Mouse (Mus musculus) Patski (cell line): ENCODE results near the gene Ercc6l. TPM values are rescaled to one million over a fixed set of nuclear protein-coding genes. Genes with fewer than 3 reads are reported as not detected.
A peak's percentile ranks its signal among the peaks of the same experiment; 100 is the strongest.

Source experiments
- ATAC-seq: fragments of 100-300 bp; one replicate; pipeline ENCODE4 v1.8.0; 2021
- CTCF ChIA-PET: fragments of 350-600 bp; sonication (Branson Sonifier 250); formaldehyde crosslinking; loops from one replicate; lab custom pipeline; 2022; ENCODE audit warnings: inconsistent platforms; lab: Charles Lee
- POLR2A ChIA-PET: fragments of 350-600 bp; sonication (Branson Sonifier 250); formaldehyde crosslinking; loops from one replicate; lab custom pipeline; 2022; ENCODE audit warnings: antibody characterized with exemption, inconsistent platforms; lab: Charles Lee
- DNase-seq: peaks from one replicate; pipeline ENCODE4 v3.0.0-alpha.2; 2011; ENCODE audit warnings: low read depth, low spot score
- H3K27me3 ChIP-seq: fragments of 371-371 bp; one replicate; pipeline ENCODE4 v1.5.1; 2021
- CTCF ChIP-seq: fragments of 100-300 bp; IDR thresholded peaks from one replicate; pipeline ENCODE4 v1.5.1; 2021
- in situ Hi-C: fragments of 300-500 bp; cut with MboI; formaldehyde crosslinking; loops from 3 replicates; pipeline ENCODE4 v1.11.1; 2018; ENCODE audit warnings: low pct_unique_long_range_greater_than_20kb, mixed read lengths
- polyA plus RNA-seq: library from polyadenylated mRNA; unstranded; gene quantifications from one replicate; pipeline ENCODE4 v1.2.3, GENCODE M21; 2021

Ercc6l gene
- polyA plus RNA-seq, 1 experiment from 2014 or later = 5.7 TPM

DNA sequence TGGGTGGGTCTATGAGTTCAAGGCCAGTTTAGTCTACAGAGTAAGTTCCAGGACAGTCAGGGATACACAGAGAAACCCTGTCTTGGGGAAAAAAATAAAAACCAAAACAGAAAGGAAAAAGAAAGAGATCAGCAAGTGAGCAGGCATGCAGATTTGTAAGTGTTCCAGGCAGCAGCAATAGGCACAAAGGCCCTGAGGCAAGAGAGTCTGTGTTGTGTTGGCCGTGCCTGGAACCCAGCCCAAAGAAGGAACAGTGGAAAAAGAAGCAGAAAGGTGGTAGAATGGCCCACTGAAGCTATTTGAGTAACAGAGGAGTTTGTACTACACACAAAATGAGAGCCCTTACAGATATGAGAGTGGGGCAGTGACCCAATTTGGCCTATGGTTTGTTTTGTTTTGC, 12.8 kb upstream of the Ercc6l start:
- in situ Hi-C loops = no loop called here
- no peak for ATAC-seq
- POLR2A ChIA-PET = no interaction called here

DNA sequence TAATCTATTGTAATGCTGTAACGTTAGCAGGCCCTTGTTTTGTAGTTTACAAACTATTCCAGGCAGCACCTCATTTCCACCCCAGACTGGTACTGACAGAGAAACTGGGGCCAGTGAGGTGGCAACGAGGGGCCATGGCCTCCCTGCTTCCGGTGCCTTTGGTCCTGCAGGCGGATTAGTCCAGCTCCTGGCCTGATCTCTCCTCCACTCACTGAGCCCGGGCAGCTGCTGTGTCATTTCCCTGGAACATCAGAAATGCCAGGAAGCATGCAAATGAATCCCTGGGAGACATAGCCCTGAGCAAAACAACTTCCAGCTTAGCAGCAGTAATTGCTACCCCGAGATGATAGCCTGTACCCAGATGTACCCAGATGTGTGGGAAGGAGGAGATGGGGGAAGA, 10.1 kb upstream of the Ercc6l start:
- in situ Hi-C loops = no loop called here
- ChIA-PET POLR2A (interaction anchor here (1.2 kb wide), 1 partner anchor 22 kb away, joined by 4 read pairs; the partner anchor contains the start of gene Rps4x), CTCF (no interaction called here)
- peaks cover 3% of the 10 kb centered on the region for H3K27me3 ChIP-seq
- TF ChIP-seq CTCF = no peak
- DNase-seq (no peak), ATAC-seq (peak; percentile 35)

More for the DNA sequence above, 12.8 kb upstream of the Ercc6l start:
- peaks cover 10% of the 10 kb centered on the region for H3K27me3 ChIP-seq
- TF ChIP-seq CTCF = no peak
- DNase-seq = no peak
- CTCF ChIA-PET = no interaction called here

DNA sequence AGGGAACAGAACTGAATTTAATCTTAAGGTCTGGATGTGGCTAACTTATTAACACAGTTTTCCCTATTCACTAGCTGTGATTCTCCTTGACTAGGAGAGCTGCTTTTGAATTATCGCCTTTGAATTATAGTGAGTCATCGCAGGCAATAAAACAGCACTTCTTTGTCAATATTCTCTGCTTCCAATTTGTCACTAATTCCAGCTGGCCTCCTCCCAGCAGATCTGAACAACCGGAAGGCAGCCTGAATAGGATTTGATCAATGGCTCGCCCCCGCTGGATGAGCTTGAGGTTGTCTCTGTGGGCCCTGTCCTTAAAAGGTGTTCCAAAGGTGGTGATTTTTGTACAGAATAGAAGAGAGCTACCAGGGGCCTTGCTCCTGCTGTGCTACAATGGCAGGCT, 9.6 kb upstream of the Ercc6l start:
- ChIA-PET POLR2A (interaction anchor here (1.2 kb wide), 1 partner anchor 22 kb away, joined by 4 read pairs; the partner anchor contains the start of gene Rps4x), CTCF (no interaction called here)
- DNase-seq (no peak), ATAC-seq (no peak)
- in situ Hi-C loops = no loop called here
- peaks cover 3% of the 10 kb centered on the region for H3K27me3 ChIP-seq
- TF ChIP-seq CTCF = no peak

DNA sequence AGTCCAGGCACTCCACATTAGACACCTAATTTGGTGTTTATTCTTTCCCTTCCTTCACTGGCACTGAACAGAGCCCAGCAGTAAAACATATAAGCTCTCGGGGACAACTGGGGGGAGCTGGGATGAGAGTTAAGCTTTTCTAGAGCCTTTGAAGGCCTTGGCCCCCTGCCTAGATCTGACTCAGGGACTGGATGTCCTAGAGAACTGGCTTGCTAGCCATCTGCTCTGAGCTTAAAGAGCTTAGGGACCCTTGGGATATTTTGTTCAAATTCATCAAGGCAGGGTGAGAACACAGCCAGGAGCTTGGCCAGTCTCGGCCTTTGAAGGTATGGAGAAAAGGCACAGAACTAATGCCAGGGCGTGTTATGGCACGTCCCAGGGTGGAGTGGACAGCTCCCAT, 6.6 kb upstream of the Ercc6l start:
- ATAC-seq (no peak), DNase-seq (no peak)
- TF ChIP-seq CTCF = no peak
- ChIA-PET POLR2A (no interaction called here), CTCF (interaction anchor here (1.0 to 1.4 kb wide), 2 partner anchors 8 to 25 kb away, joined by 3 to 4 read pairs; partner anchors contain the start of gene Rps4x)
- H3K27me3 ChIP-seq = peaks cover 3% of the 10 kb centered on the region
- in situ Hi-C loops = no loop called here

DNA sequence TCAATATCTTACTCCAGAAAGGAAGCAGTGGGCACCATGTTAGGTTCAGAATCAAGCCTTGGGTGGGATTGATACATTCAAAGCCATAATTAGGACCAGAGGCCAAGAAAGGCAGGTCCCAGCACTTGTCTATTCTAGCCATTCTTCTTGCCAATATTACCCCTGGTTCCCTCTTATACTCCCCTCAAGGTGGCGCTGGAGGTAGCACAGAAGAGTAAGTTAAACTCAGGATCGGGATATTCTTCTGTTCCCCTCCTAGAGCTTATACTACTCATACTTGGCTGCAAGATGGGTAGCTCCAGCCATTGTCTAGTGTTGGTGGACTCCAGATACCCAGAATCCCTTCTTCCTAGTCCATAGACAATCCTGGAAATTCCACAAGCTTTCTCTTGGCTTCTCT, 6.2 kb upstream of the Ercc6l start:
- H3K27me3 ChIP-seq = peaks cover 3% of the 10 kb centered on the region
- no peak for ATAC-seq
- no peak for DNase-seq
- in situ Hi-C loops = no loop called here
- POLR2A ChIA-PET = no interaction called here
- TF ChIP-seq CTCF = no peak
- CTCF ChIA-PET = interaction anchor here (1.0 to 1.4 kb wide), 2 partner anchors 9 to 26 kb away, joined by 3 to 4 read pairs; partner anchors contain the start of gene Rps4x

DNA sequence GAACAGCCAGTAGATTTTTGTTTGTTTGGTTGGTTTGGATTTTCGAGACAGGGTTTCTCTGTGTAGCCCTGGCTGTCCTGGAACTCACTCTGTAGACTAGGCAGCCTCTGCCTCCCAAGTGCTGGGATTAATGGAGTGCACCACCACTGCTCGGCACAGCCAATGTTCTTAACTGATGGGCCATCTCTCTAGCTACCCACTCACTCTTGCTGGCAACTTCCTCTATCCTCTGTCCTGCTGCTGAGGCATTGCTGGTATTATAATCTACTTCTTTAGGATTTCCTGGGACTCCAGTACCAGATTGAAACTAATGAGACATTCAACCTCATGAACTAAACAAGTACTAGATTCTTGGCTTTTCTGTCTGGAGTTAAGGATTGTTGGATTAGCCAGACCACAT, 3.6 kb upstream of the Ercc6l start:
- DNase-seq (no peak), ATAC-seq (no peak)
- ChIA-PET CTCF (no interaction called here), POLR2A (no interaction called here)
- peaks cover 3% of the 10 kb centered on the region for H3K27me3 ChIP-seq
- in situ Hi-C loops = no loop called here
- TF ChIP-seq CTCF = no peak

DNA sequence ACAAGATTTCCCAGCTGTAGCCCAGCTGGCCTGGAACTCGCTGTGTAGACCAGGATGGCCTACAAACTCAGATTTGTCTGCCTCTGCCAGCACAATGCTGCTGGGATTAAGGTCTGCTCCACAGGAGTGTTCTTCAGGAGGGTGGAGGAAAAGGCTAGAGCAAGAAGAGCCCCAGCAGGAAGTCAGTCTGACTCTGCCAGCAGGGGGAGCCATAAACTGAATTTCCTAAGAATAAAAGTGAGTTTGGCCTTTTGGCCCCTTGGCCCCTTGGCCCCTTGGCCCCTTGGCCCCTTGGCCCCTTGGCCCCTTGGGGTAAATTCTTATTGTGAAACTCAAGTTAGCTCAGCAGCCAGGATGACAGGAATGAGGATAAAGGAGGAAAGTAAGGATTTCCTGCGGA, 2.9 kb upstream of the Ercc6l start:
- CTCF ChIA-PET = no interaction called here
- POLR2A ChIA-PET = no interaction called here
- peak; percentile 68 for TF ChIP-seq CTCF
- in situ Hi-C loops = loop anchor here (10.0 kb wide), 1 partner anchor 195 kb away; no protein-coding TSS in a partner anchor
- ATAC-seq = no peak
- H3K27me3 ChIP-seq = peaks cover 1% of the 10 kb centered on the region
- no peak for DNase-seq

DNA sequence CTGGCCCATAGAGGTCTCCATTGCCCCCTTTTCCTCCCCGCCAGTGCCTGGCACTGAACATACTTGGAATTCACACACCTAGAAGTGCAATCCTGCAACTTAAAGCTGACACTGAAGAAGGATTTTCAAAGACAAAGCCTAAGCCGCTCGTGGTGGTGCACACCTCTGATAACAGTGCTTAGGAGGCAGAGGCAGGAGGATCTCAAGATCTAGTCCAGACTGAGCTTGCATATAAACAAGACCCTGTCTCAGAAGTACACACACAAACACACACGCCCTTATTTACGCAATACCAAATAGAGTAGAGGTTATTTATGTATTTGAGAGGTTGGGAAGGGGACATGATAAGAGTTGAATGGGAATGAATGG, 516 bp upstream of the Ercc6l start:
- POLR2A ChIA-PET = no interaction called here
- H3K27me3 ChIP-seq = no peaks in the 10 kb centered on the region
- in situ Hi-C loops = loop anchor here (10.0 kb wide), 1 partner anchor 193 kb away; no protein-coding TSS in a partner anchor
- CTCF ChIA-PET = no interaction called here
- DNase-seq = no peak
- no peak for ATAC-seq
- TF ChIP-seq CTCF = peak; percentile 29

DNA sequence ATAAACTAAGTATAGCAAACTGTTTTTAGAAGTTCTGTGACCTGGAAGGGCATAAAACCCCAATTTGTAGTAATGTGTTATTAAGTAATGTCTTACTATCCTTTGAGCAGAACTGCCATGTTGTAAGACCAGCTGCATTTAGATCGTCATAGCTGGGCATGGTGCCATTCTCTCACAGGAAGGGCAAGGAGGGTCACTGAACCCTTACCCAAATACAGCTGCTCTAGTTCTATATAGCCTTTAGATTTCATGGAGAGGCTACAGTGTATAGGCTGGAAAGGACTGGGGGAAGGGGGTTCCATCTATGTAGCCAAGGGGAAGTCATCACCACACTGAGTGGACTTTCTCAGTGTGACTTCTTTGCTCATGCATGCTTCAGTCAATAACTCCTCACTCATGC, 15.7 kb downstream of the Ercc6l start:
- TF ChIP-seq CTCF = no peak
- in situ Hi-C loops = no loop called here
- DNase-seq = no peak
- POLR2A ChIA-PET = no interaction called here
- CTCF ChIA-PET = interaction anchor here (1.5 kb wide), 1 partner anchor 11 kb away, joined by 3 read pairs; no protein-coding TSS in a partner anchor
- no peak for ATAC-seq
- peaks cover 6% of the 10 kb centered on the region for H3K27me3 ChIP-seq

DNA sequence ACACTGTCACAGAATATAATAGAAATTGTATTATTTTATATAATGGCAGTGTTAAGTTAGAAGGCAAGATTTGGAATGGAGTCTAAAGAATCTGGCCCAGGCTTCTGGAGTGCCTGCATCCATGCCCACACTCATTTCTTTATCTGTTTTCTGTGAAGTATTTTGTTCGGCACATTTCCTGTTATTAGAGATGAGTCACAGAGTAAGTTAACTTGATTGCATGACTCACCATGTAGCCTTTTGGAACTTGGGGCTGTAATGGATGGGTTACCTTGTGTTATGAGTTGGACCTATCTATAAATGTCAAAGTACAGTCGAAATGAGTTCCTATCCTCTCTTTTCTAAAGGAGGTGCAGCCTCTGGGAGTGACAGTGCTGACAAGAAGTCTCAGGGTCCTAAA, 35.6 kb downstream of the Ercc6l start:
- DNase-seq (no peak), ATAC-seq (no peak)
- CTCF ChIA-PET = no interaction called here
- no peak for TF ChIP-seq CTCF
- POLR2A ChIA-PET = no interaction called here
- in situ Hi-C loops = no loop called here
- peaks cover 2% of the 10 kb centered on the region for H3K27me3 ChIP-seq

DNA sequence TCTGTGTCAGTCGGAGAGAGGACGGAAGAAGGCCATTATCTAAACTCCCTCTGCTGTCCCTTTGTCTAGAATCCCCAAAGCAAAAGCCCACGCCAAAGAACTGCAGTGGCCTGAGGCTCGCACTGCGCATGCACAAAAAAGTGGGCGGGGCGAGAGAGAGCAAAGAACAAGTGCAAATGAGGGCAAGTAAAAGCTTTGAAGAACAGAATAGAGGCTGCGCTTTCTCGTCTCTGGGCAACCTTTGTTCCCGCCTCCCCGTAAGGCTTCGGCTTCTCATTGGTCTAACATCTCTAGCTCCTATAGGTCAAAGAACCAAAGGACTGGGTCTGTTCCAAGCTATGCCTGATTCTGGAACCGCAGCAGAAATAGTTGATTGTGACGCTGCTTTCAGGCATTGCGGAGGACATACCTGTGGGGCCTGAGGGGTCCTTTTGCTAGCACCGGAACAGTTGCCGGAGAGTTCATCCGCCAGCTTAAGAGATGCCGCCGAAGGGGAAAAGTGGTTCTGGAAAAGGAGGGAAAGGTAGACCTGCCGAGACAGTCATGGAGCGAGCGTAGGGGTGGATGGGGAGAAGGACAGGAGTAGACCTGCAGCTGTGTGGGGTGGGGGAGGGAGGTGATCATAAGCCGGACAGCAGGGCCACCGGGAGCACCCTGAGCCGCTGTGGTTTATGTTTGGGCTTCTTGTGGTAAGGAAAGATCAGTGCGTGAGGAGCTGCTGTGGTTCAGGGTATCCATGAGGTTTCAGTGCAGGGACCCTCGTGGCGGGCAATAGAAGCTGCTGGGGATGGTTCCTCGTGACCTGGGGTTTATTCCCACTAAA, 37.6 kb downstream of the Ercc6l start, which contains the start of gene Pin4:
Gene Pin4, plus strand, starts transcription at position 406 of the 823 bp plus-strand sequence.
- CTCF ChIA-PET = interaction anchor here (0.9 kb wide), 1 partner anchor 15 kb away, joined by 3 read pairs; no protein-coding TSS in a partner anchor
- peaks cover 2% of the 10 kb centered on the region for H3K27me3 ChIP-seq
- in situ Hi-C loops = loop anchor here (5.0 kb wide), 1 partner anchor 42 kb away; no protein-coding TSS in a partner anchor
- no peak for TF ChIP-seq CTCF
- POLR2A ChIA-PET = interaction anchor here (0.7 kb wide), 1 partner anchor 77 kb away, joined by 5 read pairs; no protein-coding TSS in a partner anchor
- ATAC-seq = peak; percentile 89
- DNase-seq = peak; percentile 93
